ENCODE assay signal across 15 mouse cellular contexts in genomic region chr11:106540506-106541268, GRCm38 (mm10).
"Had no signal": no experiment of that assay in that cellular context is flagged by ENCODE, and none has a peak within 500 bp of the region (broad histone marks: within the 10 kb centered on the region; RNA-seq: fewer than 3 reads in every experiment).

No protein-coding gene starts in this region.

- ATAC-seq: hindbrain, embryonic 16.5 days; liver, embryonic 12.5 days had no signal

- H3K27ac ChIP-seq: kidney, embryonic 15.5 days; left cerebral cortex, adult 2 months; limb, embryonic 15.5 days; liver, embryonic 12.5 days; midbrain, embryonic 12.5 days; neural tube, embryonic 15.5 days; stomach, embryonic 15.5 days had no signal

- H3K9me3 ChIP-seq: kidney, embryonic 15.5 days; limb, embryonic 15.5 days; liver, embryonic 12.5 days; midbrain, embryonic 12.5 days; neural tube, embryonic 15.5 days; stomach, embryonic 15.5 days had no signal

- H3K4me1 ChIP-seq: stomach, embryonic 15.5 days had no signal

- H3K27me3 ChIP-seq: kidney, embryonic 15.5 days; limb, embryonic 15.5 days; liver, embryonic 12.5 days; midbrain, embryonic 12.5 days; neural tube, embryonic 15.5 days; stomach, embryonic 15.5 days had no signal

- H3K9ac ChIP-seq: kidney, embryonic 15.5 days; limb, embryonic 15.5 days; liver, embryonic 12.5 days; lung, embryonic 14.5 days; midbrain, embryonic 12.5 days; neural tube, embryonic 15.5 days; stomach, embryonic 15.5 days had no signal

- H3K4me3 ChIP-seq: kidney, embryonic 15.5 days; left cerebral cortex, adult 2 months; limb, embryonic 15.5 days; liver, embryonic 12.5 days; midbrain, embryonic 12.5 days; neural tube, embryonic 15.5 days; stomach, embryonic 15.5 days had no signal

- DNase-seq: kidney, adult 11 months; lung, embryonic 14.5 days; lung, postnatal 10 days; lung, postnatal 4 days; right cerebral cortex, adult 18-20 months; right cerebral cortex, postnatal 4 days; spleen, adult 18-20 months had no signal
